Mouse (Mus musculus) kidney, adult 10 weeks (tissue): ENCODE data around the gene Fbxl4. TPM values are rescaled to one million over a fixed set of nuclear protein-coding genes. Genes with fewer than 3 reads are reported as not detected.

Experiments used
- polyA plus RNA-seq: library from polyadenylated mRNA; stranded (reverse); fragments of 350-450 nt; fragmentation: Illumina TruSeq; extraction: RNeasy Lipid Tissue Mini Kit (QIAGEN cat#74804); gene quantifications from one replicate; pipeline ENCODE4 v1.2.3, GENCODE M21; 2014; ENCODE audit warnings: low read depth, low replicate concordance

The Fbxl4 gene
- polyA plus RNA-seq, result 37.4 TPM

DNA sequence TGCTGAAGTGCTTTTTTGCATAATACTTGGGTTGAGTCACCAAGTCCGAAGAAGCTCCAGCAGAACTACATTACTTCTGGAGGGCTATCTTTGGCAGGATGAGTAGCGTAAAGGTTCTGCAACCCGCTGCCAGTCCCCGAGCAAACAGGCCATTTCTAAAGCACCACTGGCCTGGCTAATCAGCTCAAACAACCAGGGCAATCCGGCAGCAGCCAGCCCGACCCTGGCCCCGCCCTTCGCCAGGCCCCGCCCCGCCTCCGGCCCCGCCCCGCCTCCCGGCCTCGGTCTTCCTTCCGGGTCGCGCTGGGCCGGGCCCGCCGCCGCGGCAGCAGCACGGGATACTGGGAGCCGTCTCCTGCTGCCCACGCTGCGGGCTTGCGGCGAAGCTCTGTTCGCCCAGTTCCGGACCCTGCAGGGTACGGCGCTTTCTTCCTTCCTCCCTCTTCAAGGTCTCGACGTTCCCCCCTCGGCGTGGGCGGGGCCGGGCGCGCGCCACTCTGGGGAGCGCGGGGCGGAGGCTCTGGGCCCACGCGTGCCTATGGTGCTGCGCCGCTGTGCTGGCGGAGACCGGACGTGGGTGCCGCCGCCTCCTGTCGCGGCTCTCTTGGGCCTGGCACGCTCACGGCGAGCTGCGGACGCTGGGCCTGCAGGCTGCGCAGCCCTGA lies at the start of gene Fbxl4:
Fbxl4 (plus strand) TSS at position 278 of the 665 bp plus-strand sequence.

Other genes with a start within 250 kb of the Fbxl4 start
- gene Pou3f2, start 130.8 kb downstream of the Fbxl4 start, polyA plus RNA-seq, result not detected